Mouse (Mus musculus) C2C12 (cell line): Measurements from ENCODE around the gene Sh3gl1.

Source experiments
- CEBPB ChIP-seq: IDR thresholded peaks from one replicate; pipeline ENCODE4 v1.6.1; 2011; ENCODE audit warnings: low read depth, mild to moderate bottlenecking, control low read depth, moderate library complexity
- CTCF ChIP-seq: IDR thresholded peaks from one replicate; pipeline ENCODE4 v1.5.1; 2011; ENCODE audit not compliant: control insufficient read depth, insufficient read depth, insufficient read length
- FOSL1 ChIP-seq: IDR thresholded peaks from one replicate; pipeline ENCODE4 v1.8.0; 2011; ENCODE audit warnings: mild to moderate bottlenecking, low read length; ENCODE audit not compliant: poor library complexity, insufficient read depth, severe bottlenecking
- MYOD1 ChIP-seq: IDR thresholded peaks from one replicate; pipeline ENCODE4 v1.6.1; 2011; ENCODE audit warnings: low read depth; ENCODE audit not compliant: control insufficient read depth, insufficient read length
- USF1 ChIP-seq: IDR thresholded peaks from one replicate; pipeline ENCODE4 v1.6.1; 2011; ENCODE audit warnings: low read depth, mild to moderate bottlenecking, control low read depth, moderate library complexity

DNA sequence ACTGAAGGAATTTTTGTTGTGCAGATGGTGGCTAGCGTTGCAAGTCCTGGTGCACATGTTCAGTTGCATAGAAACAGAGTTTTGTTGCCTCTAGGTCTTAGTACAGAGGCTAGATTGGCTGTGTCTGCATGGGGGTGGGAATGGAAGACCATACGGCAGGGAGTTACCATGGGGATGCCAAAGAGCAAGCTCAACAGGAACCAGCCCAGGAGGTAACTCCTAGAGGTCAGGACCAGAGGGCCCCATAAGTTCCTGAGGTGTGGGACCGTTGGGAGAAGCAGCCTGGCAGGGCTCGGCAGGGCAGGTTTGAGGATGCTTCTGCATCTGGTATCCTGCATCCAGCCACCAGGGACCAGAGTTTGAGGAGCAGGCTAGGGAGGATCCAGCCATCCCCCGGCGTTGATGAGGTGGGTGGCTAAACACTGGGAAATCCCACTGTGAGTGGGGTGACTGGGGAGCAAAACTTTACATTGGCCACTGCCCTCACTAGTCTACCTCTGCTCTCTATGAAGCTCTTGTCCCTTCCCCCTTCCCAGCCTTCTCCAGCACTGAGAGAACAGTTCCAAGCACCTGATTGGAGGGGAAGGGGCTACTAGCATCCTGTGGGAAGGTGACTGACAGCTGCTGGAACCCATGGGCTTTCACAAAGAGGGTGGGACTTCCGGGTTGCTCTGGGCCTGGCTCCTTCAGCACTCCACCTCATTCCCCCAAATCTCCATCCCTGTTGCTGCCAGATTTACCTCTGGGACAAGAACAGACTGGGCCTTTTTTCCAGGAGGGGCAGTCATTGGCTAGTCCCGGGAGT lies 44.5 kb upstream of the Sh3gl1 start:
- TF ChIP-seq CTCF (no peak), MYOD1 (no peak), USF1 (no peak), FOSL1 (no peak), CEBPB (no peak)
